Mouse (Mus musculus) lung, postnatal 0 days (tissue): ENCODE measurements around the gene Gm10322.

Experiments used
- CTCF ChIP-seq: IDR thresholded peaks from 2 replicates; pipeline ENCODE4 v1.5.1; 2016; ENCODE audit warnings: antibody characterized with exemption, mild to moderate bottlenecking
- EP300 ChIP-seq: IDR thresholded peaks from 2 replicates; pipeline ENCODE4 v1.6.1; 2016; ENCODE audit warnings: antibody characterized with exemption, mild to moderate bottlenecking, control low read depth

- no peak for TF ChIP-seq CTCF
- no peak for TF ChIP-seq EP300
These were observed 1.9 kb downstream of the Gm10322 start for GRCm38 (mm10) chr10:59617776-59618175.
